Mouse (Mus musculus) neural tube, embryonic 11.5 days (tissue): ENCODE data around the gene Fbxo42. TPM values are rescaled to one million over a fixed set of nuclear protein-coding genes. Genes with fewer than 3 reads are reported as not detected.
"Not testable (repeated sequence)": the region's sequence is repeated elsewhere in the genome, so short reads cannot be mapped to it uniquely, and the experiment has no call there.

Experiments
- ATAC-seq: fragments of 200-750 bp; cut with Nextera tagmentation; 2 replicates; pipeline ENCODE4 v1.8.0; 2017; ENCODE audit warnings: moderate number of reproducible peaks, mild to moderate bottlenecking, moderate TSS enrichment, moderate library complexity; ENCODE audit not compliant: insufficient read depth, low FRiP score, low TSS enrichment
- DNase-seq: peaks from one replicate; pipeline ENCODE4 v3.0.0-alpha.2; 2015; ENCODE audit warnings: low spot score
- H3K27ac ChIP-seq: fragments of 300-500 bp; sonication (generic); 2 replicates; pipeline ENCODE4 v1.5.1; 2014; ENCODE audit warnings: low read depth, mild to moderate bottlenecking, low read length
- H3K27me3 ChIP-seq: fragments of 300-500 bp; sonication (generic); 2 replicates; pipeline ENCODE4 v1.6.1; 2014; ENCODE audit warnings: mild to moderate bottlenecking, low read length, mixed read lengths; ENCODE audit not compliant: control insufficient read depth, insufficient read depth
- H3K36me3 ChIP-seq: fragments of 300-500 bp; sonication (generic); 2 replicates; pipeline ENCODE4 v1.6.1; 2014; ENCODE audit warnings: mild to moderate bottlenecking, low read length, moderate library complexity, mixed read lengths; ENCODE audit not compliant: control insufficient read depth, insufficient read depth
- H3K4me1 ChIP-seq: fragments of 300-500 bp; sonication (generic); 2 replicates; pipeline ENCODE4 v1.6.1; 2014; ENCODE audit warnings: low read length, mixed read lengths; ENCODE audit not compliant: control insufficient read depth, insufficient read depth
- H3K4me2 ChIP-seq: fragments of 300-500 bp; sonication (generic); 2 replicates; pipeline ENCODE4 v1.6.1; 2014; ENCODE audit warnings: low read depth, mild to moderate bottlenecking, moderate library complexity
- H3K4me3 ChIP-seq: fragments of 300-500 bp; sonication (generic); 2 replicates; pipeline ENCODE4 v1.5.1; 2014; ENCODE audit warnings: low read depth, low read length
- H3K9ac ChIP-seq: fragments of 300-500 bp; sonication (generic); 2 replicates; pipeline ENCODE4 v1.6.1; 2014; ENCODE audit warnings: mild to moderate bottlenecking, low read length
- H3K9me3 ChIP-seq: fragments of 300-500 bp; sonication (generic); 2 replicates; pipeline ENCODE4 v1.6.1; 2016; ENCODE audit warnings: low read length; ENCODE audit not compliant: control insufficient read depth
- WGBS: fragments of 180-500 bp; shearing (Covaris S2); extraction: QIAGEN DNeasy Blood & Tissue Kit; methylation state at CpG from one replicate; pipeline ENCODE4 v1.1.7; 2014; 5-methylcytosine and 5-hydroxymethylcytosine counted together
- polyA plus RNA-seq: library from polyadenylated mRNA; unstranded; fragments of >200 nt; fragmentation: Nextera tagmentation; extraction: Ambion mirVana; gene quantifications from 2 replicates; pipeline ENCODE4 v1.2.1, GENCODE M21; 2014

The Fbxo42 gene
- polyA plus RNA-seq, 1 experiment from 2014 or later = 29.3 TPM

- H3K4me2 ChIP-seq, ATAC-seq, H3K9me3 ChIP-seq, DNase-seq, H3K4me3 ChIP-seq, H3K27ac ChIP-seq, H3K27me3 ChIP-seq, H3K9ac ChIP-seq, H3K36me3 ChIP-seq: not testable (repeated sequence)
- H3K4me1 ChIP-seq = peaks cover 19% of the 10 kb centered on the region
- WGBS = 91% methylated on average over 9 of the region's 9 CpGs
These were observed 7.4 kb upstream of the Fbxo42 start for GRCm38 (mm10) chr4:141140354-141140753.

GRCm38 (mm10) chr4:141140967-141141366 lies 6.7 kb upstream of the Fbxo42 start:
- WGBS = 92% methylated on average over 6 of the region's 6 CpGs

GRCm38 (mm10) chr4:141142285-141142811 lies 5.4 kb upstream of the Fbxo42 start:
- no peak overlapping the region for H3K27ac ChIP-seq
- H3K4me1 ChIP-seq = peaks cover 11% of the 10 kb centered on the region; the same call in 1 of the 2 replicates
- DNase-seq (peak; percentile 61), ATAC-seq (no peak)
- H3K4me3 ChIP-seq = no peak overlapping the region
- 31% methylated on average over 9 of the region's 9 CpGs for WGBS
- H3K9ac ChIP-seq = no peak overlapping the region
- no peaks in the 10 kb centered on the region for H3K36me3 ChIP-seq
- H3K9me3 ChIP-seq = no peaks in the 10 kb centered on the region
- no peak overlapping the region for H3K4me2 ChIP-seq
- H3K27me3 ChIP-seq = no peaks in the 10 kb centered on the region

More at GRCm38 (mm10) chr4:141140967-141141366, 6.7 kb upstream of the Fbxo42 start:
- no peaks in the 10 kb centered on the region for H3K9me3 ChIP-seq
- H3K9ac ChIP-seq = no peak overlapping the region
- ATAC-seq (no peak), DNase-seq (no peak)
- no peaks in the 10 kb centered on the region for H3K27me3 ChIP-seq
- no peak overlapping the region for H3K4me2 ChIP-seq
- no peak overlapping the region for H3K27ac ChIP-seq
- peaks cover 18% of the 10 kb centered on the region for H3K4me1 ChIP-seq
- H3K36me3 ChIP-seq = no peaks in the 10 kb centered on the region
- no peak overlapping the region for H3K4me3 ChIP-seq

GRCm38 (mm10) chr4:141145124-141145523 lies 2.6 kb upstream of the Fbxo42 start:
- ATAC-seq, H3K9ac ChIP-seq, H3K36me3 ChIP-seq, DNase-seq, H3K27ac ChIP-seq, H3K4me2 ChIP-seq, H3K4me3 ChIP-seq, H3K27me3 ChIP-seq, H3K9me3 ChIP-seq: not testable (repeated sequence)
- H3K4me1 ChIP-seq = peaks cover 15% of the 10 kb centered on the region
- 94% methylated on average over 8 of the region's 16 CpGs for WGBS

- Histone ChIP-seq H3K27me3 (no peaks in the 10 kb centered on the region), H3K9ac (no peak overlapping the region), H3K4me1 (peaks cover 15% of the 10 kb centered on the region), H3K4me3 (no peak overlapping the region), H3K36me3 (no peaks in the 10 kb centered on the region), H3K27ac (no peak overlapping the region), H3K9me3 (no peaks in the 10 kb centered on the region), H3K4me2 (no peak overlapping the region)
- 96% methylated on average over 6 of the region's 6 CpGs for WGBS
- no peak for ATAC-seq
- DNase-seq = no peak
These were observed 1.2 kb upstream of the Fbxo42 start for GRCm38 (mm10) chr4:141146491-141147033.

GRCm38 (mm10) chr4:141148009-141148801 lies 492 bp downstream of the Fbxo42 start:
- ATAC-seq (peak; percentile 84), DNase-seq (no peak)
- peak overlapping the region; percentile 65 for H3K4me2 ChIP-seq
- under 1% methylated on average over 60 of the region's 66 CpGs for WGBS
- peak overlapping the region; percentile 92 for H3K4me3 ChIP-seq
- H3K27ac ChIP-seq = peak overlapping the region; percentile 81
- peak overlapping the region; percentile 94 for H3K9ac ChIP-seq
- H3K36me3 ChIP-seq = no peaks in the 10 kb centered on the region
- H3K9me3 ChIP-seq = no peaks in the 10 kb centered on the region
- no peaks in the 10 kb centered on the region for H3K27me3 ChIP-seq
- peaks cover 15% of the 10 kb centered on the region for H3K4me1 ChIP-seq

GRCm38 (mm10) chr4:141149116-141149515 lies 1.4 kb downstream of the Fbxo42 start:
- Histone ChIP-seq H3K9ac (no peak overlapping the region), H3K4me1 (peaks cover 15% of the 10 kb centered on the region), H3K9me3 (no peaks in the 10 kb centered on the region), H3K36me3 (no peaks in the 10 kb centered on the region), H3K27ac (no peak overlapping the region), H3K4me2 (peak overlapping the region; percentile 65), H3K27me3 (no peaks in the 10 kb centered on the region), H3K4me3 (peak overlapping the region; percentile 92)
- no peak for ATAC-seq
- DNase-seq = no peak
- WGBS = 43% methylated on average over 7 of the region's 7 CpGs

- no peaks in the 10 kb centered on the region for H3K27me3 ChIP-seq
- no peak for ATAC-seq
- 77% methylated on average over 4 of the region's 4 CpGs for WGBS
These were observed 9.8 kb downstream of the Fbxo42 start for GRCm38 (mm10) chr4:141157485-141157884.

GRCm38 (mm10) chr4:141158609-141159008 lies 10.9 kb downstream of the Fbxo42 start:
- Histone ChIP-seq H3K9ac (no peak overlapping the region), H3K4me2 (no peak overlapping the region), H3K27ac (no peak overlapping the region), H3K4me3 (no peak overlapping the region), H3K4me1 (no peaks in the 10 kb centered on the region), H3K27me3 (no peaks in the 10 kb centered on the region), H3K9me3 (no peaks in the 10 kb centered on the region), H3K36me3 (no peaks in the 10 kb centered on the region)
- 86% methylated on average over 2 of the region's 2 CpGs for WGBS
- ATAC-seq (no peak), DNase-seq (no peak)

More at GRCm38 (mm10) chr4:141157485-141157884, 9.8 kb downstream of the Fbxo42 start:
- H3K4me3 ChIP-seq = no peak overlapping the region
- no peak overlapping the region for H3K9ac ChIP-seq
- H3K9me3 ChIP-seq = no peaks in the 10 kb centered on the region
- no peak overlapping the region for H3K4me2 ChIP-seq
- no peaks in the 10 kb centered on the region for H3K4me1 ChIP-seq
- H3K27ac ChIP-seq = no peak overlapping the region
- no peak for DNase-seq
- H3K36me3 ChIP-seq = no peaks in the 10 kb centered on the region
